Mouse (Mus musculus): ENCODE results near the gene Tor3a. TPM values are rescaled to one million over a fixed set of nuclear protein-coding genes. Genes with fewer than 3 reads are reported as not detected.
A peak's percentile ranks its signal among the peaks of the same experiment; 100 is the strongest.

Gene Tor3a
- total and polyA plus RNA-seq, 2 experiments from 2014 or later, result 4.4 to 4.5 TPM

DNA sequence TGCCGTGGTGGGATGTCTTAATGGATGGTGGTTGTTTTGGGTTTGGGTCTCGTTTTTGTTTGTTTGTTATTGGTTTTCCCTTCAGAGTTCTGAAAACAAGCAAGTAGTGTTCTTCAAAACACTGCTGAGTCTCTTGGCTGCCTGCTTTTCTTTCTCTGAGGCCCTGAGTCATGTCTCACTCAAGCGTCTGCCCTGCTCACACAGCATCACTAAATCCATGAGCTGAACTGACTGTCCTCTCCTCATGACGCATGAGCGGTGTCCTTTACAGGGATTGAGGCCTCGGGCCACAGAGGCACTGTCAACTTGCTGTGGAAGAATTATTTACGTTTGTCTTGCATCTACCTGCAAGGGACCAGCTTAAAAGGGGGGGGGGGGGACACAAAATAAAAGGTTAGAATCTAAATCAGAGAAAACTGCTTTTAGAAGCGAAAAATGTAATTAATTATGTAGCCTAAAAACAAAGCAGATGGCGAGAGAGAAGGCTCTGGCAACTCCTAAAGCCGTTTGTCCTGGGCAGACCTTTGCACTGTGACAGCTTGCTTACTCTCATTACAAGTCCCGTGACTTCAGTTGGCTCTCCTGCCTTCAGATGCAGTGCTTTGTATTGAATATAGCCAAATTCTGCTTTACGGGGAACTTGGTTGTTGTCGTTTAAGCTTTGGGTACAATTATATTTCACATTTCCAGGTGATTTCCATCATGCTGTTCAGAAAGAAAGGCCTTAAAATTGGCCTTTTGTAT is 29.2 kb downstream of the Tor3a start:
- WGBS, result 51% methylated on average over 13 of the region's 13 CpGs
- no peak overlapping the region for H3K27ac ChIP-seq (ENCODE audit: low read depth, low read length)

DNA sequence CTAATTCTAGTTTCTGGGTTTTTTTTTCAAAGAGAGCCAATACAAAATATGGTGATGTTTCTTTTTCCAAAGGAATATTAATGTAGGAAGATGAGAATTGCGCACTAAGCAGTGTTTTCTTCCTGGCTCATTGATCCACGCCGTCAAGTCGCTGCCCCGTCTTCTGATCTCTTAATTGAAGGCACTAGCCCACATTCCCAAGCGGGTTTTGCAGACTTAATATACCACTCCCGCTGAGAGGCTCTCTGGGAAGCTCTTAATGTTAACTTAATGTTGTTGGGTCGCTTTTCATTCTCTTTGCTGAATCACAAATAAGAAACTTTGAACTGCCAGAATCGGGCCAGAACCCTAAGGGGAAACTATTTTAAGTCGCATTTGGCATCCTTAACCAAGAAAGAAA is 30.1 kb downstream of the Tor3a start:
- no peak for ATAC-seq
- H3K4me3 ChIP-seq (ENCODE audit: low read depth, low read length), result no peak overlapping the region
- no peak overlapping the region for H3K27ac ChIP-seq (ENCODE audit: low read depth, low read length)
- no peaks in the 10 kb centered on the region for H3K4me1 ChIP-seq (ENCODE audit: insufficient read depth)
- no peak overlapping the region for H3K4me2 ChIP-seq (ENCODE audit: low read depth)
- WGBS, result 27% methylated on average over 10 of the region's 10 CpGs
- DNase-seq, result no peak
- peaks cover 27% of the 10 kb centered on the region for H3K36me3 ChIP-seq (ENCODE audit: insufficient read depth)
- no peaks in the 10 kb centered on the region for H3K27me3 ChIP-seq (ENCODE audit: insufficient read depth, low read length)
- TF ChIP-seq CTCF (IDR thresholded peaks at IDR 0.05; ENCODE audit: low read depth), result no peak
- H3K9ac ChIP-seq, result no peak overlapping the region
- no peaks in the 10 kb centered on the region for H3K9me3 ChIP-seq (ENCODE audit: low read length)

More for the DNA sequence above, 29.2 kb downstream of the Tor3a start:
- ATAC-seq, result peak; percentile 47
- no peak for DNase-seq
- Histone ChIP-seq H3K27me3 (ENCODE audit: insufficient read depth, low read length) (no peaks in the 10 kb centered on the region), H3K4me1 (ENCODE audit: insufficient read depth) (no peaks in the 10 kb centered on the region), H3K9ac (no peak overlapping the region), H3K9me3 (ENCODE audit: low read length) (no peaks in the 10 kb centered on the region), H3K4me2 (ENCODE audit: low read depth) (no peak overlapping the region), H3K36me3 (ENCODE audit: insufficient read depth) (peaks cover 27% of the 10 kb centered on the region), H3K4me3 (ENCODE audit: low read depth, low read length) (no peak overlapping the region)
- no peak for TF ChIP-seq CTCF (IDR thresholded peaks at IDR 0.05; ENCODE audit: low read depth)

DNA sequence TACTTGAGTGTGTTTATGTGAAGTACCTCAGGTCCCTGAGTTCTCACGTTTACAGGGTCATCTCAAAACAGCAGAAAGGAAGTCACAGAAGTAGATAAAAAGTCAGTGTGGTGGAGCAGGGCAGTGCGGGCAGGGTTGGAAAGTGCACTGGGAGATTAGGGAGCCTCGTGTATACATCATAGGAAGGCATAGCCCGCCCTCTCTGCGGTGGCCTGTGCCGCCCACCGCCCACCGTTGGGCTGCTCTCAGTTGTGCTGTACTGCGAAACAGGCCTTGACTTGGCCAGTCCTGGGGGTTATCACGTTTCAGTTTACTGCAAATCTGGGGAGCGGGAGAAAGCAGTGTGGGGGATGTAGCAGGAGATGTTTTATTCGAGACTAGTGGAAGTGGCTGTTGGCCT is 31.3 kb downstream of the Tor3a start:
- no peak overlapping the region for H3K9ac ChIP-seq
- H3K27ac ChIP-seq (ENCODE audit: low read depth, low read length), result no peak overlapping the region
- peaks cover 33% of the 10 kb centered on the region for H3K36me3 ChIP-seq (ENCODE audit: insufficient read depth)
- no peak for TF ChIP-seq CTCF (IDR thresholded peaks at IDR 0.05; ENCODE audit: low read depth)
- H3K4me2 ChIP-seq (ENCODE audit: low read depth), result no peak overlapping the region
- no peaks in the 10 kb centered on the region for H3K27me3 ChIP-seq (ENCODE audit: insufficient read depth, low read length)
- H3K4me3 ChIP-seq (ENCODE audit: low read depth, low read length), result no peak overlapping the region
- H3K9me3 ChIP-seq (ENCODE audit: low read length), result no peaks in the 10 kb centered on the region
- ATAC-seq, result no peak
- DNase-seq, result no peak
- H3K4me1 ChIP-seq (ENCODE audit: insufficient read depth), result no peaks in the 10 kb centered on the region
- 68% methylated on average over 12 of the region's 12 CpGs for WGBS

DNA sequence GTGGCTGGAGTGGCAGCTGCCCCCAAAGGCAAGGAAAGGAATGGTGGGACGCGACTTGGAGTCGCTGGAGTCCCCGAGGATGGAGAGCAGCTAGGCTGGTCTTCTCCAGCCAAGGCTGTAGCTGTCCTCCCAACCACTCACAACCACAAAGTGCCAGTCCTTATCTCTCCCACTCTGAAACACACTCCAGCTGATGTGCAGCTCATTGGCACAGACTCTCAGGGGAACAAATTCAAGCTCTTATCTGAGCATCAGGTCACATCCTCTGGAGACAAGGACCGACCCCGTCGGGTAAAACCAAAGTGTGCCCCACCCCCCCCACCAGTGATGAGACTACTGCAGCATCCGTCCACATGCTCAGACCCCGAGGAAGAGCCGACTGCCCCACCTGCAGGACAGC is 32.3 kb downstream of the Tor3a start:
- Histone ChIP-seq H3K27ac (ENCODE audit: low read depth, low read length) (no peak overlapping the region), H3K9ac (no peak overlapping the region)
- ATAC-seq, result no peak

DNA sequence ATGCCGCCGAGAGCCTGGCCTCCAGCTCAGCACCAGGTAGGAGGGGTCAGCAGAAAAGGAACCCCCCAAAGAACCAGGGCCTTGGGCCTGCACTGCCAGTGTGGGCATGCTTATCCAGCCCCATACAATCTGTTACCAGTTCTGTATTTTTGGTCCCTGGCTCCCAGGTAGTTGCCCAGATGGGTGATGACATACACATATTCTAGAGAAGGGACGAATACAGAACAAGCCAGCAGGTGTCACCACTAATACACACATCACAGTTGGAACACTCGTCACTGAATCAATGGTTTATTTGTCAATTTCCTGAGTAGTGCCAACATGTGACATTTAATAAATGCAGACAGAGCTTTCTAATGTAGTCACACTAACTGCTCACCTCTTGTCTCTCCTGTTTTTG is 33.6 kb downstream of the Tor3a start:
- no peaks in the 10 kb centered on the region for H3K4me1 ChIP-seq (ENCODE audit: insufficient read depth)
- H3K4me3 ChIP-seq (ENCODE audit: low read depth, low read length), result no peak overlapping the region
- no peak overlapping the region for H3K4me2 ChIP-seq (ENCODE audit: low read depth)
- no peak overlapping the region for H3K9ac ChIP-seq
- ATAC-seq, result peak; percentile 37; the same call in 1 of the 2 replicates
- TF ChIP-seq CTCF (IDR thresholded peaks at IDR 0.05; ENCODE audit: low read depth), result peak; percentile 51
- no peaks in the 10 kb centered on the region for H3K27me3 ChIP-seq (ENCODE audit: insufficient read depth, low read length)
- no peak overlapping the region for H3K27ac ChIP-seq (ENCODE audit: low read depth, low read length)
- WGBS, result 51% methylated on average over 4 of the region's 4 CpGs
- DNase-seq, result peak; percentile 47
- H3K9me3 ChIP-seq (ENCODE audit: low read length), result no peaks in the 10 kb centered on the region
- peaks cover 47% of the 10 kb centered on the region for H3K36me3 ChIP-seq (ENCODE audit: insufficient read depth)

More for the DNA sequence above, 32.3 kb downstream of the Tor3a start:
- H3K4me3 ChIP-seq (ENCODE audit: low read depth, low read length), result no peak overlapping the region
- peaks cover 40% of the 10 kb centered on the region for H3K36me3 ChIP-seq (ENCODE audit: insufficient read depth)
- TF ChIP-seq CTCF (IDR thresholded peaks at IDR 0.05; ENCODE audit: low read depth), result no peak
- H3K9me3 ChIP-seq (ENCODE audit: low read length), result no peaks in the 10 kb centered on the region
- no peaks in the 10 kb centered on the region for H3K27me3 ChIP-seq (ENCODE audit: insufficient read depth, low read length)
- WGBS, result 92% methylated on average over 10 of the region's 10 CpGs
- no peaks in the 10 kb centered on the region for H3K4me1 ChIP-seq (ENCODE audit: insufficient read depth)
- DNase-seq, result no peak
- H3K4me2 ChIP-seq (ENCODE audit: low read depth), result no peak overlapping the region

DNA sequence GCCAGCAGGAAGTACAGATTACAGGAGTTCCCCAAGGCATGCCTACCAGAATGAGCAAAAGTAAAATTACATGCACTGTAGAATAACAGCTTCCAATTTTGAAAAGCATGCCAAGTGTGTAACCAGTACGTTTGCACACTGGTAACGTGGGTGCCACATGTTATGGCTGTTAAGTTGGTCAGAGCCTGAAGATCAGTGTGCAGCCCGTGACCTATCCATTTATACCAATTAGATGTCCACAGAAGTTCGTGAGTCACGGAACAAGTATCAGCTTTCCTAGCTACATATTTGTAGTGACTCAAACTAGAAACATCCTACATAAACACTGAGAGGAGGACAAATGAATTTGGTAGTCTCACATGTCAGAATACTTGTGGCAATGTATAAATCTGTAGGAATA is 34.7 kb downstream of the Tor3a start:
- H3K4me1 ChIP-seq (ENCODE audit: insufficient read depth), result no peaks in the 10 kb centered on the region
- DNase-seq, result no peak
- H3K27ac ChIP-seq (ENCODE audit: low read depth, low read length), result no peak overlapping the region
- 86% methylated on average over 5 of the region's 5 CpGs for WGBS
- H3K4me3 ChIP-seq (ENCODE audit: low read depth, low read length), result no peak overlapping the region
- no peak overlapping the region for H3K4me2 ChIP-seq (ENCODE audit: low read depth)
- no peak overlapping the region for H3K9ac ChIP-seq
- H3K36me3 ChIP-seq (ENCODE audit: insufficient read depth), result peaks cover 54% of the 10 kb centered on the region
- TF ChIP-seq CTCF (IDR thresholded peaks at IDR 0.05; ENCODE audit: low read depth), result no peak
- no peak for ATAC-seq
- H3K9me3 ChIP-seq (ENCODE audit: low read length), result no peaks in the 10 kb centered on the region
- H3K27me3 ChIP-seq (ENCODE audit: insufficient read depth, low read length), result no peaks in the 10 kb centered on the region

DNA sequence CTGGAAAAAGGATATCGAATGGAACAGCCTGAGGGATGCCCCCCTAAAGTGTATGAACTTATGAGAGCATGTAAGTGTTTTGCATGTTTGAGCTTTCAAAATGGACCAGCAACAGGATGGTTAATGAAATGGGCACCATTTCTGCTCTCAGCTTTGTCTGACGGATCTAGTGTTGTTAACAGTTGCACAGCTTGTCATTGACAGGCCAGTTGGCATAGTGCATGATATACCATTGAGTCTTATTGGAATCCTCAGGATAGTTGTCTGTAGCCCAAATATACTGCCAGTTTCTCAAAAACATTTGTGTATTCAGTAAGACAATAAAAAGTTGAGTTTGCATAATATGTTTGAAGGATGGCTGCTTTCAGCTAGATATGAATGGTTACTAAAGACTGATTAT is 39.0 kb downstream of the Tor3a start:
- no peak overlapping the region for H3K9ac ChIP-seq
- no peaks in the 10 kb centered on the region for H3K4me1 ChIP-seq (ENCODE audit: insufficient read depth)
- 61% methylated on average over 2 of the region's 2 CpGs for WGBS
- H3K9me3 ChIP-seq (ENCODE audit: low read length), result no peaks in the 10 kb centered on the region
- DNase-seq (no peak), ATAC-seq (peak; percentile 70)
- TF ChIP-seq CTCF (IDR thresholded peaks at IDR 0.05; ENCODE audit: low read depth), result no peak
- no peaks in the 10 kb centered on the region for H3K27me3 ChIP-seq (ENCODE audit: insufficient read depth, low read length)
- no peak overlapping the region for H3K4me2 ChIP-seq (ENCODE audit: low read depth)
- no peak overlapping the region for H3K4me3 ChIP-seq (ENCODE audit: low read depth, low read length)
- no peak overlapping the region for H3K27ac ChIP-seq (ENCODE audit: low read depth, low read length)
- H3K36me3 ChIP-seq (ENCODE audit: insufficient read depth), result peaks cover 53% of the 10 kb centered on the region
